26 mouse cellular contexts compared by ENCODE assay signal in genomic region chr10:36850231-36850630, GRCm38 (mm10).
"Had no signal": no experiment of that assay in that cellular context is flagged by ENCODE, and none has a peak within 500 bp of the region (broad histone marks: within the 10 kb centered on the region; RNA-seq: fewer than 3 reads in every experiment).

No protein-coding gene starts in this region.

- H3K4me1 ChIP-seq: embryonic facial prominence, embryonic 10.5 days; embryonic facial prominence, embryonic 12.5 days; embryonic facial prominence, embryonic 13.5 days; embryonic facial prominence, embryonic 15.5 days; forebrain, embryonic 10.5 days; forebrain, embryonic 12.5 days; forebrain, embryonic 13.5 days; heart, embryonic 10.5 days had no signal

- H3K9me3 ChIP-seq: embryonic facial prominence, embryonic 10.5 days; embryonic facial prominence, embryonic 12.5 days; embryonic facial prominence, embryonic 13.5 days; embryonic facial prominence, embryonic 15.5 days; forebrain, embryonic 10.5 days; forebrain, embryonic 12.5 days; forebrain, embryonic 13.5 days; heart, embryonic 10.5 days had no signal

- H3K9ac ChIP-seq: embryonic facial prominence, embryonic 12.5 days; embryonic facial prominence, embryonic 13.5 days; embryonic facial prominence, embryonic 15.5 days; forebrain, embryonic 12.5 days; forebrain, embryonic 13.5 days; forebrain, postnatal 0 days had no signal

- DNase-seq: cerebellum, postnatal 10 days; cerebellum, postnatal 14 days; cerebellum, postnatal 25 days; cerebellum, postnatal 36 days; embryo, embryonic 11 days; forebrain, postnatal 0 days; gastrocnemius, adult 2 months; gastrocnemius, postnatal 10 days; gastrocnemius, postnatal 14 days; gastrocnemius, postnatal 25 days; gastrocnemius, postnatal 36 days; heart, adult 11 months; heart, adult 18-20 months; heart, adult 2 months had no signal

- H3K4me3 ChIP-seq: embryonic facial prominence, embryonic 10.5 days; embryonic facial prominence, embryonic 12.5 days; embryonic facial prominence, embryonic 13.5 days; embryonic facial prominence, embryonic 15.5 days; erythroblast, embryonic 14.5 days; forebrain, embryonic 10.5 days; forebrain, embryonic 12.5 days; forebrain, embryonic 13.5 days; gastrocnemius, adult 2 months; heart, adult 2 months; heart, embryonic 10.5 days had no signal

- H3K36me3 ChIP-seq: embryonic facial prominence, embryonic 10.5 days; embryonic facial prominence, embryonic 12.5 days; embryonic facial prominence, embryonic 13.5 days; embryonic facial prominence, embryonic 15.5 days; forebrain, embryonic 10.5 days; forebrain, embryonic 12.5 days; heart, embryonic 10.5 days had no signal

- H3K27me3 ChIP-seq: embryonic facial prominence, embryonic 12.5 days; embryonic facial prominence, embryonic 13.5 days; embryonic facial prominence, embryonic 15.5 days; forebrain, embryonic 12.5 days; forebrain, embryonic 13.5 days had no signal

- H3K27ac ChIP-seq: embryonic facial prominence, embryonic 10.5 days; embryonic facial prominence, embryonic 12.5 days; embryonic facial prominence, embryonic 13.5 days; embryonic facial prominence, embryonic 15.5 days; forebrain, embryonic 10.5 days; forebrain, embryonic 12.5 days; forebrain, embryonic 13.5 days; gastrocnemius, adult 2 months; heart, adult 2 months; heart, embryonic 10.5 days had no signal

- H3K4me2 ChIP-seq: embryonic facial prominence, embryonic 12.5 days; embryonic facial prominence, embryonic 13.5 days; embryonic facial prominence, embryonic 15.5 days; forebrain, embryonic 12.5 days; forebrain, embryonic 13.5 days; heart, embryonic 11.5 days had no signal

- ATAC-seq: forebrain, embryonic 13.5 days; forebrain, embryonic 14.5 days; forebrain, embryonic 16.5 days; forebrain, postnatal 0 days had no signal
